In genomic region chr14:52013021-52013610, GRCm38 (mm10) we compare ENCODE assay signal across 10 mouse cellular contexts. TPM values are rescaled to one million over a fixed set of nuclear protein-coding genes. Genes with fewer than 3 reads are reported as not detected.
DNase-seq lines count a peak whose midpoint lies in the region; ATAC-seq and TF ChIP-seq lines count a peak whose summit lies in the region.
"Had no signal": no experiment of that assay in that cellular context is flagged by ENCODE, and none has a peak within 500 bp of the region (broad histone marks: within the 10 kb centered on the region; RNA-seq: fewer than 3 reads in every experiment).

No protein-coding gene starts in this region.

- ATAC-seq in lung, embryonic 15.5 days (ENCODE audit: borderline replicate concordance, extremely low read depth, low FRiP score, low TSS enrichment) = no peak
- no peak for ATAC-seq in stomach, embryonic 14.5 days (ENCODE audit: insufficient number of reproducible peaks, insufficient read depth, low FRiP score, low read depth)
- no peak for ATAC-seq in inflammation-experienced regulatory T-cells, adult 6 months

- H3K4me2 ChIP-seq in lung, embryonic 15.5 days = peak overlapping the region; percentile 57
- peak overlapping the region; percentile 69; the same call in 1 of the 2 replicates for H3K4me2 ChIP-seq in stomach, embryonic 14.5 days (replicated peaks; ENCODE audit: low read depth, low read length)

- no peaks in the 10 kb centered on the region for H3K9me3 ChIP-seq in lung, embryonic 15.5 days
- no peaks in the 10 kb centered on the region for H3K9me3 ChIP-seq in limb, embryonic 10.5 days (replicated peaks)
- no peaks in the 10 kb centered on the region for H3K9me3 ChIP-seq in stomach, embryonic 14.5 days (ENCODE audit: control insufficient read depth, low read depth, low read length)

- no peak overlapping the region for H3K9ac ChIP-seq in lung, embryonic 15.5 days
- peak overlapping the region; percentile 83; the same call in 1 of the 2 replicates for H3K9ac ChIP-seq in stomach, embryonic 14.5 days (replicated peaks; ENCODE audit: low read depth, low read length)

- 10% methylated on average over 8 of the region's 8 CpGs for WGBS in cerebellum, adult 2 months
- 54% methylated on average over 8 of the region's 8 CpGs for whole genome bisulfite sequencing in lung, embryonic 15.5 days
- 69% methylated on average over 8 of the region's 8 CpGs for WGBS in limb, embryonic 10.5 days
- WGBS in stomach, embryonic 14.5 days = 43% methylated on average over 8 of the region's 8 CpGs

- H3K4me3 ChIP-seq in cerebellum, adult 2 months (replicated peaks; ENCODE audit: insufficient read depth, low read depth, low read length) = no peak overlapping the region
- peak overlapping the region; percentile 71 for H3K4me3 ChIP-seq in lung, embryonic 15.5 days
- peak overlapping the region; percentile 80 for H3K4me3 ChIP-seq in limb, embryonic 10.5 days
- peak overlapping the region; percentile 57 for H3K4me3 ChIP-seq in stomach, embryonic 14.5 days (ENCODE audit: low read depth, low read length)

- peaks cover 45% of the 10 kb centered on the region for H3K4me1 ChIP-seq in cerebellum, adult 2 months (ENCODE audit: control insufficient read depth, insufficient read depth, low read length)
- peaks cover 43% of the 10 kb centered on the region for H3K4me1 ChIP-seq in lung, embryonic 15.5 days
- H3K4me1 ChIP-seq in limb, embryonic 10.5 days = peaks cover 79% of the 10 kb centered on the region
- H3K4me1 ChIP-seq in stomach, embryonic 14.5 days (ENCODE audit: control insufficient read depth, insufficient read depth, low read length) = peaks cover 30% of the 10 kb centered on the region

- no peak for DNase-seq in cerebellum, adult 2 months
- no peak for DNase-seq in cerebellum, postnatal 25 days
- no peak for DNase-seq in lung, adult 18-20 months
- DNase-seq in limb, embryonic 10.5 days (ENCODE audit: low spot score) = no peak
- no peak for DNase-seq in adrenal gland, postnatal 36 days

- H3K36me3 ChIP-seq in lung, embryonic 15.5 days = peaks cover 9% of the 10 kb centered on the region
- peaks cover 20% of the 10 kb centered on the region for H3K36me3 ChIP-seq in limb, embryonic 10.5 days
- peaks cover 14% of the 10 kb centered on the region; the same call in 1 of the 2 replicates for H3K36me3 ChIP-seq in stomach, embryonic 14.5 days (ENCODE audit: control insufficient read depth, insufficient read depth, low read length)

- H3K27me3 ChIP-seq in cerebellum, adult 2 months (ENCODE audit: control insufficient read depth, insufficient read depth, low read length) = no peaks in the 10 kb centered on the region
- H3K27me3 ChIP-seq in lung, embryonic 15.5 days = no peaks in the 10 kb centered on the region
- no peaks in the 10 kb centered on the region for H3K27me3 ChIP-seq in limb, embryonic 10.5 days (ENCODE audit: low read depth, poor library complexity, severe bottlenecking)
- no peaks in the 10 kb centered on the region for H3K27me3 ChIP-seq in stomach, embryonic 14.5 days (ENCODE audit: control insufficient read depth, insufficient read depth, low read length)

- peak overlapping the region; percentile 96; the same call in 1 of the 2 replicates for H3K27ac ChIP-seq in cerebellum, adult 2 months (ENCODE audit: insufficient read depth, low read length)
- peak overlapping the region; percentile 96 for H3K27ac ChIP-seq in lung, embryonic 15.5 days
- peak overlapping the region; percentile 96 for H3K27ac ChIP-seq in limb, embryonic 10.5 days
- peak overlapping the region; percentile 96 for H3K27ac ChIP-seq in stomach, embryonic 14.5 days (ENCODE audit: low read length)

- TF ChIP-seq POLR2A in cerebellum, adult 2 months (IDR thresholded peaks at IDR 0.05; ENCODE audit: borderline replicate concordance, insufficient read depth, low read length) = no peak

- TF ChIP-seq CTCF in cerebellum, adult 2 months (IDR thresholded peaks at IDR 0.05; ENCODE audit: borderline replicate concordance, insufficient read depth, low read depth, low read length) = no peak

RNA-seq across cellular contexts. Expression of gene Tmem253, which starts 2.3 kb away (rescaled TPM):
- polyA plus RNA-seq in cerebellum, adult 2 months (2012; rRNA removed) = 2.0 and 2.4 TPM in 2 replicates
- 0.26 and 0.57 TPM in 2 replicates for polyA plus RNA-seq in lung, embryonic 15.5 days (2015; fragmentation: Nextera tagmentation; extraction: Ambion mirVana)
- 0.41 and 0.66 TPM in 2 replicates for polyA plus RNA-seq in limb, embryonic 10.5 days (2016; fragmentation: Nextera tagmentation; extraction: Ambion mirVana)
- polyA plus RNA-seq in stomach, embryonic 14.5 days (2014; fragmentation: Nextera tagmentation; extraction: Ambion mirVana) = 0.62 and 2.0 TPM in 2 replicates
- 1 to 10 TPM; 1.7 to 2.5 TPM for total RNA-seq in adrenal gland, postnatal 36 days (2021)
- under 1 TPM in 1 of 3 experiments, not detected in 2; 0.87 TPM for polyA plus RNA-seq in inflammation-experienced regulatory T-cells, adult 6 months (2017; shearing (Covaris generic))

RNA-seq across cellular contexts. Expression of gene Zfp219, which starts 7.4 kb away (rescaled TPM):
- 184 and 188 TPM in 2 replicates for polyA plus RNA-seq in cerebellum, adult 2 months (2012; rRNA removed)
- polyA plus RNA-seq in lung, embryonic 15.5 days (2015; fragmentation: Nextera tagmentation; extraction: Ambion mirVana) = 25.7 and 26.3 TPM in 2 replicates
- polyA plus RNA-seq in limb, embryonic 10.5 days (2016; fragmentation: Nextera tagmentation; extraction: Ambion mirVana) = 45.6 and 51.1 TPM in 2 replicates
- polyA plus RNA-seq in stomach, embryonic 14.5 days (2014; fragmentation: Nextera tagmentation; extraction: Ambion mirVana) = 30.8 and 32.8 TPM in 2 replicates
- total RNA-seq in adrenal gland, postnatal 36 days (2021) = 10 to 100 TPM; 51.9 to 62.1 TPM
- polyA plus RNA-seq in inflammation-experienced regulatory T-cells, adult 6 months (2017; shearing (Covaris generic)) = 1 to 10 TPM; 1.4 to 1.9 (median 1.6) TPM

RNA-seq across cellular contexts. Expression of gene Arhgef40, which starts 28.6 kb away (rescaled TPM):
- polyA plus RNA-seq in cerebellum, adult 2 months (2012; rRNA removed) = 44.1 and 48.0 TPM in 2 replicates
- 105 TPM in 2 replicates for polyA plus RNA-seq in lung, embryonic 15.5 days (2015; fragmentation: Nextera tagmentation; extraction: Ambion mirVana)
- 190 and 236 TPM in 2 replicates for polyA plus RNA-seq in limb, embryonic 10.5 days (2016; fragmentation: Nextera tagmentation; extraction: Ambion mirVana)
- 116 and 118 TPM in 2 replicates for polyA plus RNA-seq in stomach, embryonic 14.5 days (2014; fragmentation: Nextera tagmentation; extraction: Ambion mirVana)
- 10 to 100 TPM; 46.6 to 51.6 TPM for total RNA-seq in adrenal gland, postnatal 36 days (2021)
- 1 to 10 TPM in 1 of 3 experiments, under 1 TPM in 2; 0.41 to 1.3 (median 0.90) TPM for polyA plus RNA-seq in inflammation-experienced regulatory T-cells, adult 6 months (2017; shearing (Covaris generic))
- polyA plus RNA-seq: activated CD4-positive, CD25-positive, alpha-beta regulatory T cell, adult 4 months had no signal

RNA-seq across cellular contexts. Expression of gene Olfr221, which starts 29.1 kb away (rescaled TPM):
- polyA plus RNA-seq in cerebellum, adult 2 months (2012; rRNA removed) = 0.03 and 0.10 TPM in 2 replicates
- not detected in 2 replicates for polyA plus RNA-seq in lung, embryonic 15.5 days (2015; fragmentation: Nextera tagmentation; extraction: Ambion mirVana)
- polyA plus RNA-seq in limb, embryonic 10.5 days (2016; fragmentation: Nextera tagmentation; extraction: Ambion mirVana) = not detected in 2 replicates
- not detected in 2 replicates for polyA plus RNA-seq in stomach, embryonic 14.5 days (2014; fragmentation: Nextera tagmentation; extraction: Ambion mirVana)
- total RNA-seq in adrenal gland, postnatal 36 days (2021) = not detected
- not detected for polyA plus RNA-seq in inflammation-experienced regulatory T-cells, adult 6 months (2017; shearing (Covaris generic))
- polyA plus RNA-seq: activated CD4-positive, CD25-positive, alpha-beta regulatory T cell, adult 4 months; liver, embryonic 16.5 days had no signal

Comparison
In these comparisons a context has a peak if more than half of its experiments do, and no peak if none do; other contexts are left out.
1. RNA of gene Arhgef40, which starts 28.6 kb away (polyA plus RNA-seq): 190 to 236 TPM in limb, embryonic 10.5 days, 116 to 118 TPM in stomach, embryonic 14.5 days, 105 TPM in lung, embryonic 15.5 days and 44.1 to 48.0 TPM in cerebellum, adult 2 months; 0.41 to 1.3 TPM in inflammation-experienced regulatory T-cells, adult 6 months; every median in the first group is over 10 times any median in the second.
2. Peak in every context shown above with its lines, with median percentiles within 50 percentile points of each other: H3K27ac ChIP-seq.